Mouse (Mus musculus) thymus, adult 2 months (tissue): ENCODE measurements around the gene Ube2d1.

ENCODE experiments used
- CTCF ChIP-seq: fragments of 200-500 bp; IDR thresholded peaks from 2 replicates; pipeline ENCODE4 v1.5.1; 2012; ENCODE audit warnings: mild to moderate bottlenecking, control low read depth, low read length, moderate library complexity, borderline replicate concordance; ENCODE audit not compliant: control insufficient read depth, poor library complexity, insufficient read depth; ENCODE audit errors: extremely low read depth
- POLR2A ChIP-seq: fragments of 200-500 bp; IDR thresholded peaks from 2 replicates; pipeline ENCODE4 v1.6.1; 2012; ENCODE audit warnings: mild to moderate bottlenecking, low read length, control low read depth, moderate library complexity; ENCODE audit not compliant: control insufficient read depth, poor library complexity, insufficient read depth; ENCODE audit errors: extremely low read depth

DNA sequence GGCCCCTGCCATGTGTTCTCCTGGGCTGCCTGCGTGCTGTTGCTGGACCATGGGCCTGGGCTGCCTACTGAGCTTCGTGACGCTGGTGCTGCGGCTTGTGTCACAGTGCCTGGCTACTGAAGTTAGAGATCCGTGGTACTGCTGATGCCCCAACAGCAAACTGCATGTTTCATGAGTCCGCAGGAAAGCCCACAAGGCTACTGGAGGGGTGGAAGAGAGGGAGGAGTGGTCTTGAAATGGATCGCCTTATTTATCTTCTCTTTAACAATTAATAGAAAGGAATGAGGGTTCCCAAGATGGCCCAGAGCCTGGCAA lies 46.9 kb downstream of the Ube2d1 start, which contains the start of gene Tfam:
- no peak for TF ChIP-seq CTCF
- TF ChIP-seq POLR2A = no peak
